Mouse (Mus musculus): ENCODE results near the gene Tmprss9.

GRCm38 (mm10) chr10:80876594-80876993, 4.9 kb downstream of the Tmprss9 start:
- TF ChIP-seq CTCF (conservative IDR thresholded peaks at IDR 0.05; ENCODE audit: low read length) = no peak
- no peak for TF ChIP-seq NANOG (IDR thresholded peaks at IDR 0.05; ENCODE audit: borderline replicate concordance, low read length)
- no peak for TF ChIP-seq POU5F1 (IDR thresholded peaks at IDR 0.05; ENCODE audit: borderline replicate concordance, low read length)
